Mouse (Mus musculus): ENCODE data around the gene Emid1. TPM values are rescaled to one million over a fixed set of nuclear protein-coding genes. Genes with fewer than 3 reads are reported as not detected.

Gene Emid1
- 1 to 10 TPM; 4.0 to 7.2 (median 5.3) TPM for total RNA-seq (2022)

DNA sequence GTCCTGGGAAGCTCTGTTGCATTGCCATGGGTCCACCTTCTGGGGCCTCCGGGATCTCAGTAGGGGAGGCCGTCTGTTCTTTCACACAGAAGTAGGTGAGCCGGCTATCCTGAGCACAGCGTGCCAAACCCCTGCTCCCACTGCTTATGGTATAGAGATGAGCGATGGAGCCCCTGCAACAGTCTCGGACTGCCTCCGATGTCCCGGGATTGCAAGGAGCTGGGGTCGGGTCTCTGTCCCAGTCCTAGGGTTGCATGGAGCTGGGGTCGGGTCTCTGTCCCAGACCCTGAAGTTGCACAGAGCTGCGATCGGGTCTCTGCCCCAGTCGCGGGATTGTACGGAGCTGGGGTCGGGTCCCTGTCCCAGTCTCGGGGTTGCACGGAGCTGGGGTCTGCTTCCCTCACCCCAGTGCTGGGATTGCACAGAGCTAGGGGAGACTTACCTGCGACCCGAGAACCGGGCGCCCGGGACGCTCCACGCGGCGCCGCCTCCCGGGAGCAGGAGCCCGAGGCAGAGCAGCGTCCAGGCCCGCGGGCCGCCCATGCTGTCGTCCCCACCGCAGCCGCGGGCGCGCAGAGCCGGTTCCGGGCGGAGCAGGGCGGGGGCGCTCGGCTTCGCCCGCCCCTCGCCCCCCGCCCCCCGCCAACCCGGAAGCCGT is at the start of gene Emid1:
Emid1 (minus strand) TSS at position 578 of the 658 bp plus-strand sequence.
- no peak for DNase-seq (ENCODE audit: low spot score in 2 of 2)

DNA sequence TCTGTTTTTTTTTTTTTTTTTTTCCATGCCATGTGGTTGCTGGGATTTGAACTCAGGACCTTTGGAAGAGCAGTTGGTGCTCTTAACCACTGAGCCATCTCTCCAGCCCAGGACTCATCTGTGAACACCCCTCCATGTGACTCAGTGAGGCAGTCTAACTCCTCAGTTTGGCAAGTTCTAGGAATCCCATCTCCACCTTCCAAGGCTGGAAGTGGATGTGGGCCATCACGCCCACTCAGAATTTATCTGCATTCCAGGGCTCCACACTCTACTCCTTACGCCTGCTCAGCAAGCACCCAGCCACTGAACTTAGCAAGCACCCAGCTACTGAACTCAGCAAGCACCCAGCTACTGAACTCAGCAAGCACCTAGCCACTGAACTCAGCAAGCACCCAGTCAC is 47.8 kb upstream of the Emid1 start:
- no peak for DNase-seq (ENCODE audit: low spot score in 2 of 2)

DNA sequence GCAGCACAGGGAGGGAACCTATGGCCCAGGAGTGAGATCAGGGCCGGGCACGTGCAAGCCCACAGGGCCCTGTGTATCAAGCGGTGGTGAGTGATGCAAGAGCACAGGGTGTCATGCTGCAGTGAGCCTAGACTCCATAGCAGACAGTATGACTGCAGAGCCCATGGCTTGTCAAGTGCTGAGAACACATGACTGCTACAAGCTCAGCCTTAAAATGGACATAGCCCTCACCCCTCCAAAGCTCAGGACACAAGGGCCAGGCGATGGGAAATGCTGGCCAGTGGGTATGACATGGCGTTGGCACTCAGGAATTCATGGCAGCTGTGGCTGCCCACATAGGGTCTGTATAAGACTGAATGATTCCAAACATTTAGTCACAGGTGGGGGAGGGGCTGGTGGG is 45.0 kb upstream of the Emid1 start:
- no peak for DNase-seq (ENCODE audit: low spot score in 2 of 2)

DNA sequence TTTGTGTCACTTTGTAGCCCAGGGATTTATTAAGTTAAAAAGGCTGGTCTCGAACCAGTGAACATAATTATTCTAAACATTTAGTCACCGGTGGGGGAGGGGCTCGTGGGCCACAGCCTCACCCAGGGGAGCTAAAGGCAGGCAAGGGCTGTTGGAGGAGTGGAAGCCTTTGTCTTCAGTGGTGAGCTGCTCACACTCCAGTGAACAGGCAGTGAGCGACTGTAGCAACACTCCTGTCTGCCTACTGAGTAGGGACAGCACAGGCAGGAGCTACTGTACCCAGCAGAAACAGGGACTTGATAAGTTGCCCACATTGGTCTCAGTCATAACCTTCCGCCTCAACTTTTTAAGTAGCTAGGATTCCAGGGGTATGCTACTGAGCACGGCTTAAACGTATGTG is 44.5 kb upstream of the Emid1 start:
- DNase-seq (ENCODE audit: low spot score in 2 of 2), result no peak

DNA sequence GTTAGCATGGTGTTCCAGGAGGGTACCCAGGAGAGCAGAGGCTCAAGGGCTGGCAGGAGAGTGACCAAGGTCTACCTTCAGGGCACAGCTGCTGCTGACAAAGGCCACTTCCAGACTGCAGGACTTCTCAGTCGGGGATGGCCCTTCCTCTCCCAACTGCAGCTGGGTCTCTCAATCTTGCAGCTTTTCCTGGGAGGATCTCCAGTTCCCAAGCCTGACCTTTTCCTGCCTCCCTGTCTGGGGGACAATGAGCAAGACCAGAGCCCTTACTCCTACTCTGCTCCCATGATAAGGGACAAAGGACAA is 41.5 kb upstream of the Emid1 start:
- no peak for DNase-seq (ENCODE audit: low spot score in 2 of 2)

DNA sequence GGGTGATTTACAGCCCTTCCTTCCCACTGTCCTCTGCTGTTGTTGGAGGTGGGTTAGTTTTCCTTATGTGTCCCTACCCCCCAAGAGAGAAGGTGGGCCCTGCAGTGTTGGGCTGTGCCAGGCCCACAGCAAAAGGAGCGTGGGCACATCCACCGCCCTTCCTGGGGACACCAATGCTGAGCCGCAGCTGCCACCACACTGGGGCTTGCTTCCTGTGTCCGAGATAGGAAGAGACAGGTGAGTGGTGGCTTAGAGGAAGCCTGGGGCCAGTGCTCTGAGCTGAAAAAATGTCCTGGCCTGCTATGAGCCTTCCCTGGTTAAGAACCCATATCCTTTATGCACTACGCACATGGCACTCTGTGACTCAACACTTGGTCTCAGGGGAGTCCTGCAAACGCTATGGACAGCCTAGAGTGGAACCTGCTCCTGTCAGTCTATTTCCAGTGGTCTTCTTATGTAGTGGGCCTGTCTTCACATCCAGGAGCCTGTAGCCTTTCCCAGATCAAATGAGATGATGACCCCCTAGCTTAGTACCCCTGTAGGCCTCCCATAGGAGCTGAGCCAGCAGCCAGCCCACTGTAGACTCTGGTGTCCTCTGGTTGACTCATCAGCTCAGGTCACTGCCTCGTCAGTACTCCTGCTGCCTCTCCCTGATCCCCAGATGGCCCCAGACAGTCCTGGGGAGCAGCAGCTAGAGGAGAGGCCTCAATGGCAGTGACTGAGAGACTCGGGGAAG is 41.0 kb upstream of the Emid1 start:
- no peak for DNase-seq (ENCODE audit: low spot score in 2 of 2)

DNA sequence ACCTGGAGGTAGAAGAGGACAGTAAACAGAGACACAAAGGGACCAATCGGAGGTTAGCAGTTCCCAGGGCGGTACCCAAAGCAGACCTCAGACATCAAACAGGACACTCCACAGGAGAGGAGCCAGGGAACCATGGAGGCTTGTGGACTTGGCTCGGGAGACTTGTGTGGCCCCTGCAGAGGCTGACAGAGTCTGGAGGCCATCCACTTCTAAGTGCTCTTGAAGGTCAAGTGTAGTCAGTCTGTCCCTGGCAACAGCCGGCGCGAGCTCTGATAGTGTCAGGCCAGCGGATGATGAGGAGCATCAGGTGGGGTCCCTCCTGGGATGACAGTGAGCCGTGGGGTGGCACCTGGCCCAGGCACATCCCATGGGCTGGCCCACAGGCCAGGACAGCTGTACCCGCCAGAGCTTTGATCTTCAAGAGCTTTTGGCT is 40.0 kb upstream of the Emid1 start:
- DNase-seq (ENCODE audit: low spot score in 2 of 2), result no peak

DNA sequence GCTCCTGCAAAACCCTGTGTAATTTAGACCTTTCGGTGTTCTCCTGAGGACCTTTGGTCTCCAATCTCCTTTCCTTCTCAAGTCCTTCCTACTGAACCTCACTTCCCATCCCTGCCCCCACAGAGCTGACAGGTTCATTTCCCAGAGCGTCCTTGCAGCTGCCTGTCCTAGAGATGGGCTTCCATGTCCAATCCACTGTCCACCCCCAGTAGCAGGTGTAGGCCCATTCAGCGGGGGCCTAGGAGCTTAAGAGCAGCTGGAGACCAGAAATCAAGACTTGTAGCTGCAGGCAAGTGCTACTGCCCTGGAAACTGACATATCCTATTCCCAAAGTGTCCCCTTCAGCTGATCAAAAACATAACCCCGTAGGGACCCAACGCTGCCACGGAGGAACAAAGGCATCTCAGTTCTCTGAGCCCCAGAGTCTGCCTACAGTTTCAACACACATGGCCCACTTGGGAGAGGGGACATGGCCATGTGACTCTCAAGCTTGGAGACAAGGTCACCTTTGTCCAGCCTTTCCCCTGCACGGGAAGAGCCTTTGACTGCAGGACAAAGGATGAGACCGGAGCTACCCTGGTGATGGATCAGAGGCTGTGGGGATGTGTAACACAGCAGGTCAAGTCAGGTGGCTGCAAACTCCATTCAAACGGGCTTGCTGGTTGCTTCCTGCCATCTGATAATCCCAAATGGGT is 37.3 kb upstream of the Emid1 start:
- DNase-seq (ENCODE audit: low spot score in 2 of 2), result no peak

DNA sequence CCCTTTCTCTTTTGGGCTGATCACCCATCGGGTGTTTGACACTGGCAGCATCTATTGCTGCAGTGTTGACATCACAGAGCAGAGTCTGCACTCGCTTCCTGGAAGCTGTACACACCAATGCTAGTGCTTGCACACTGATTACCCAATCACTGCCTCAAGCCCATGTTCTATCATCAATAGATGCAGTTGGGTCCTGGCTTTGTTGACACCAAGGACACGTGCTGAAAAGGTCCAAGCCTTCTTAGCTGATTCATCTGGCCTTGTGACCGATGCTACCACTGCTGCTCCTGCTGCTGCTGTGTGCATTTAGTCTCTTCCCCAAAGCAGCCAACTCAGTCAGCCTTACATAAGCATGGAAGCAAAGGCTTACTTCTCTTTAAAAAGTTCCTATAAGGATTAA is 36.1 kb upstream of the Emid1 start:
- DNase-seq (ENCODE audit: low spot score in 2 of 2), result no peak

DNA sequence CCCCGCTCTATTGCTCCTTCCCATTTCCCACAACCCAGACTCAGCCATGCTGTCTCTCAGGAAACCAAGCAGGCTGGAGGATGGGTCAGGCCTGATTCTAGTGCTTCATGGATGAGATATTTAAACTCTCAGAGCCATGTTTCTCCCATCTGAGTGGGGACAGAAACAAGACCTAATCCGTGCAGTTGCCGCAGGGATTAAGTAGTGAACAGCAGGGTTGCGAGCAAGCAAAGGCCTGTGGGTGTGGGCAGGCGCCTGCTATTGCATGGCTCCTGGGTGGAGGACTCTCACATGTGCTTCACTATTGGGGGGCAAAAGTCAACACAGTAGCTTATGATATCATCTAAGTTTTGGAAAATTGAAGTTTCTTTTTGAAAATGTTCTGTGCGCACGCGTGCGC is 32.8 kb upstream of the Emid1 start:
- DNase-seq (ENCODE audit: low spot score in 2 of 2), result no peak

DNA sequence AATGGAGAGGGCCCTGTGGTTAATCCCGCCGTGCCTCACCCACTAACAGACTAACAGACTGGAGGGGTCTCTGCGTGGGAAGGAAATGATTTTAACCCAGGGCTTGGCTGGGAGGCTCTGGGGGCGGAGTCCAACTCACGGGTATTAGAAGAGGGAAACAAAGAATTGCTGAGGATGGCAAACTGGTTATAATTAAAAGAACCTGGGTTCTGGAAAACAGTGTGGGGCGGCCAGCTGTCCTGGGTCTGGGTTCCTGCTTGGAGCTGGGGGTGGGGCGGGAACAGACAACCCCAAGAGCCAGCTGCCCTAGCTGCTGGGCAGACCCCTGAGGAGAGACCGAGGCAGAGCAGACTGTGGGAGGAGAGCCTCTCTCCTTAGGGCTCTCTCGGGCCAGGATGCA is 32.2 kb upstream of the Emid1 start:
- no peak for DNase-seq (ENCODE audit: low spot score in 2 of 2)

DNA sequence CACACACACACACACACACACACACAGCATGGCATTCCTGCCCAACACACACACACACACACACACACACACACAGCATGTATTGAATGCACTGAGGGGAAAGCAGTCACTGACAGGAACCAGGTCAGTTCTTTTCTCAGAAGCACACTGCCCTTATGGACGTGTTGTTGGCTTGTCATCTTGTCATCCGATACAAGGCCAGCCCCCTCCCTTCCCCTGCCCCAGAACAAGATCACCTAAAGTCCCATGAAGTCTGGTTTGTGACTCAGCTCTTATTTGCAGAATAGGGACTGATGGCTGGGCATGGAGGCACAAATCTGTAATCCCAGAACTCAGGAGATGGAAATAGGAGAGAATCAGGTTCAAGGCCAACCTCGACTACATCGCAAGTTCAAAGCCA is 30.8 kb upstream of the Emid1 start:
- no peak for DNase-seq (ENCODE audit: low spot score in 2 of 2)

DNA sequence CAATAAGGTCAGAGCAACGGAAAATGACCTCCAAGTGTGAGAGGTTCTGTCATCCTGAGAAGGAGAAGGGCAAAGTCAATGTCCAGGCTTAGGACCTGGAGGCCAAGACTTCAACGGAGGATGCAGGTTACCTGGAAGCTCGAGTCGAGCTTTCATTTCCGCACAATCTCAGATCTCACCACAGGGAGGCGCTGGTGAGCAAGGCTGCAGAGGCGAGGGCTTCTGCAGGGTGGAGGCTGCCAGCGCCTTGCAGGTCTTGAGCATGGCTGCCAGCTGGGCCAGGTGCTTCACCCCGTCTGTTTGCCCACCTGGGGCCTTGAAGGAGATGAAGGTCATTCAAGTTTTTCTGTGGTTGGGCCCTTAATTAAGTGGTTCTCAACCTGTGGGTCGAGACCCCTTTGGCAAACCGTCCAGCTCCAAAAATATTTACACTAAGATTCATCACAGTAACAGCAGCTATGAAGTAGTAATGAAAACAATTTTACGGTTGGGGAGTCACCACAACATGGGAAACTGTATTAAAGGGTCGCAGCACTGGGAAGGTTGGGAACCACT is 29.9 kb upstream of the Emid1 start:
- peak in 1 of 2 experiments; percentile 84 for DNase-seq (ENCODE audit: low spot score in 2 of 2)

DNA sequence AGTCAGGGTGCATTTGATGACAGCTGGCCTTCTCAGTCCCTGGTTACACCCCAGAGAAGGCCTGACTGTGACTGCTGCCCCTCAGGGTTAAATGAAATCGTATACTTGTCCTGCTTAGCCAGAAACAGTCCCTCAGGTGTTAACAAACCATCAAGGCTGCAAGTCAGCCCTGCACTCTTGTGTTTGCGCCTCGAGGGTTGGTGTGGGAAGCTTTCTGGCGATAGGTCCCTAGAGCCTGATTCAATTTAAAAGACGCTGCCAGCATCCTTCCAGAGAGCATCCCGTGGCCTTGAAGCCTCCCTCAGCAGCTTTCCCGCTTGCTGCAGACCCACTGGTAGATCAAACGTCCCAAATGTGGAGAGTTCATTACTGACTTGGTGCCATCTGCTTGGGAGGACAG is 27.3 kb upstream of the Emid1 start:
- DNase-seq (ENCODE audit: low spot score in 2 of 2), result no peak

DNA sequence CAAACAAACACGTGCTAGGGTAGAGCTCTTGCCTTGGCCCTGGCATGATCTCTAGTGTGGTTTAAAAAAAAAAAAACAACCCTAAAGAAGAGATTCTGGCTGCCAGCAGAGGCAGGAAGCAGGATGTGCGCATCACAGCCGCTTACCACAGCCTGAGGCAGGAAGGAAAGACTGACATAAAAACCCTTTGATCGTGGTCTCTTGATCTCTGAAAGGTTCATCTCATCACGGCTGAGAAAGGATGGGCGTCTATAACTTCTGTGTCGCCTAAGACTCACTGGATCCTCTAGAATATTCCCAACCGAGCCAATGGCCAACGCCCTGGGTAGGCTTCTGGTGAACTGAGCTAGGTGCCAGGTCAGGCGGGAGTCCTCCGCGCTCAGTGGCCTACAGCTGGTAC is 25.1 kb upstream of the Emid1 start:
- no peak for DNase-seq (ENCODE audit: low spot score in 2 of 2)

DNA sequence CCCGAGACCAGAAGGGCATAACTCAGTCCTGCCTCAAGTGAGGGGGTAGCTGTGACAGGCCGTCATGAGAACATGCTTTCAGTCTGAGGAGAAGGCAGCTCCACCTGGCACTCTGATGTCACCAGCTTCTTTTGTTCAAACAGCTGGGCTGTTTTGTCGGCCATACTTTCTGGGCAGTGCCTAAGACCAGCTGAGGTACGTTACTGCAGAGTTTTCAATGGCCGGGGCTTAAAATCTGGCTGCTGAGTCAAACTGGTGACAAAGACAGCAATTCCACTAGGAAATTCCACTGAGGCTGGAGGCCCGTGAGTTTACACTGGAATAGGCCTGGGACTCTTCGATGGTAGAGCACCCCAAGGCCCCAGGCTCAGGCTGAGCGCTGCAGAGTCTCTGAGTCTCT is 24.6 kb upstream of the Emid1 start:
- no peak for DNase-seq (ENCODE audit: low spot score in 2 of 2)

DNA sequence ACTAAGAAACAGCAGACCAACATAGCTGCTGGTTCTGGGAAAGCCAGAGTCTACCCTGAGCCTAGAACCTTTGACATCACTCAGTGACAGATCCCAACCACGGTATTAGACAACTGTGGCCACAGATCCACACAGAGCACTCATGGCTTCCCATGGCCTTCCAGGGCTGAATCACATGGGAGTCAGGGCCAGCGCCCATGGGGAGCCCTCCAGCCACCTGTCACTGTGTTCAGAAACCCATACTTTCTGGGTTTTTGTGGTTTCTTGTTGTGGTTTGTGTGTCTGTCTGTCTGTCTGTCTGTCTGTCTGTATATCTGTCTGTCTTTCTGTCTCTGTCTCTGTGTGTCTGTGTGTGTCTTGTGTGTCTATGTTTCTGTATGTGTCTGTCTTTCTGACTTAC is 23.8 kb upstream of the Emid1 start:
- DNase-seq (ENCODE audit: low spot score in 2 of 2), result no peak

DNA sequence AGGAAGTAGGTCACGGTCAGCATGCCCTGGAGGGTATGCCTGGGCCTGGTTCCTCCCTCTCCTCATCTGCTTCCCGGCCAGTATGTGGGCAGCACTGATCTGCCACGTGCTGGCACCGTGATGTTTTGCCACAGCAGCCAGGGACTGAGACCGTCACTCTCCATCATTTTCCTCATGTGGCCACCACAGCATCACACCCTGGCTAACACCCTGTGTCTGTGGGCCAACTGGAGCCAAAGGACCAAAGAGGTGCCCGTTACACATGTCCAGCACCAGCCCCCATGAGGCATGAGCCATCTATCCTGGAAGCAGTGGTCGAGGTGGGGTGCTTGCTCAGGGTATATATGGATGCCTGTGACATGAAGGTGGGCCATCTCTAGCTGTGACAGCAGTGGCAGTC is 23.1 kb upstream of the Emid1 start:
- DNase-seq (ENCODE audit: low spot score in 2 of 2), result no peak

DNA sequence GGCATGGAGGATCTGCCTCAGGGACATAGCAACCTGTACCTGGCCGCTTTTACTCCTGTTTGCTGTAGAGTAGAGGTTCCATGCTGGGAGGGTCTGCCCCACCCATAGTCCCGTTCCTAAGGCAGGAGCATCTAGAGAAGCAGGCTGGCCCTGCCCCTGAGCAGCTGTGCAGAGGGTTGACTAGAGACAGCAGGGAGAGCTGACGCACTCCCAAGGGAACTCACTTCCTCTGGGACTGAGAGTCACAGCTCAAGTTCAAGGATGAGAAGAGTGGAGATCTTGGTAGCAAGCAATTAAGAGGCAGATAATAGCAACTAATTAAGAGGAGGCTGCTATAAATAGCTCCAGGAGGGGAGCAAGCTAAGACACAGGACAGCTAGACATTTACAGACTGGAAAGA is 20.8 kb upstream of the Emid1 start:
- DNase-seq (ENCODE audit: low spot score in 2 of 2), result no peak

DNA sequence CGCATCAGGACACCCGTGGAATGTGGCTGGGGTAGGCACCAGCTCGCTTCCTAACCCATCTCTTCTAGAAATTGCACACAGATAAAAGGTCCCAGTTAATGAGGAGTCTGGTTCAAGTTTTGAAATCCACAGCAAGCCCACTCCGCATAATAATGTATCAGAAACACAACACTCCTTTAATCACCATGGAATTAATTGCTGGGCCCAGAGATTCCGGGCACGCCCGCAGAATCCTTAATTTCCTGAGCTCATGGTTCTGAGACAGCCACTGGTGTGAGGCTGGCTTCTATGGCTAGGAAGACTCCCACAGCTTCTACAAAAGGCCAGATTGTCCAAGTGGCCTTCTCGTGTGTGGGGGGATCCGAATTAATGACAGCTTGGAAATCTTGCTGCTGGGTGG is 15.3 kb upstream of the Emid1 start:
- DNase-seq (ENCODE audit: low spot score in 2 of 2), result peak in 1 of 2 experiments; percentile 36

DNA sequence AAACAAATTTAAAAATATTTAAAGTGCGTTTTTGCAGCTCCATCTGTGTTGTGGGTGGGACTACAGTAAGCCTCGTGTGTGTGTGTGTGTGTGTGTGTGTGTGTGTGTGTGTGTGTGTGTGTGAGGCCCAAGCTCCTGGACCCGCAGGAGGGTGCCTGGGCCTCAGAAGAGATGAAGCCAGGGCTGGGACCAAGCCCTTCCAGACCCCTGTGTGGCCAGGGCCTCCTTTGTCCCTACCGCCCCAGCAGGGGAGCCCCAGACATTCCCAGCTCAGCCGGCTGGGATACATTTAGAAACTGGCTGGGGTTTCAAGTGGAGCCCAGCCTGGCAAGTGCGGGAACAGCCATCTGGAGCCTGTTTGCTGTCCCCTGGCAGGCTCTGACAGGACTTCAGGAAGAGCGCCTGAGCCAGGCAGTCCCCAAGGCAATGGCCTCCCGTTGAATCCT is 13.4 kb upstream of the Emid1 start:
- peak; percentile 51 to 80 for DNase-seq (ENCODE audit: low spot score in 2 of 2)

DNA sequence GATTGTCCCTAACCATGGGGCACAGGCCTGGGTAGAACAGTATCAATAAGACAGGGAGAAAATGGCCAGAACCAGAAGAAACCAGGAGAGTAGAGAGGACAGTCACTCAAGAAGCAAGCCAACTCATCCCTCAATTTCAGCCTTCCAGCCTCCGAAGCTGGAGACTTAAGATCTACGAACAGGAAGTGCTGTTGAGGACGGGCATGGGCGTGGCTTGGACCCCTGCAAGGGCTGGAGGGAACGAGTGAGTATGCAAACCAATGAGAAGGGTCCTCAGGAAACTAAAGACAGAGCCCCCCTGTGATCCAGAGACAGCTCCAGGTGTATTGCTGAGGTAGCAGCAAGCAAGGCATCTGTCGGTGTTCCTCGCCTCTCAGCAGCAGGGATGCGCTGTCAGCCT is 12.3 kb upstream of the Emid1 start:
- no peak for DNase-seq (ENCODE audit: low spot score in 2 of 2)

DNA sequence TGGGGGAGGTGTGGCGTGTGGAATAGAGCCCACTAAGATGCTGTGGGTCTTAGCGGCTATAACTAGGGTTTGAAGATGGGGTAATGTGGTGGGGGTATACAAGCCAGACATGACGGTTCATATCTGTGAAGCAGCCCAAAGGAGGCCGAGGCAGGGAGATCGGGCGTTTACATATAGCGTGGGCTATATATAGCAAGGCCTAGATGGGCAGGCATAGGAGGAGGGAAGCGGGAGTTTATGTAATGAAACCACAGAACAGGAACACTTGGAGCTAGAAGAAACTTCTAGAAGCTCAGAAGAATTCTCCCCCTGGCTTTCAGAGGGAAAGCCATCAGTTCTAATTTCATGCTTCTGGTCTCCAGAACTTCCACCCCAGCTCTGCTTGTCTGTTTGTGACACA is 11.4 kb upstream of the Emid1 start:
- DNase-seq (ENCODE audit: low spot score in 2 of 2), result no peak
